Mouse (Mus musculus): ENCODE data around the gene Ctnnd2. TPM values are rescaled to one million over a fixed set of nuclear protein-coding genes. Genes with fewer than 3 reads are reported as not detected.

Ctnnd2 gene
- polyA plus RNA-seq, 1 experiment from 2014 or later: 26.0 TPM

GRCm38 (mm10) chr15:30649964-30650363 is 477.6 kb downstream of the Ctnnd2 start:
- peaks cover 16% of the 10 kb centered on the region for H3K4me1 ChIP-seq (replicated peaks)
- H3K9me3 ChIP-seq: no peaks in the 10 kb centered on the region
- H3K27me3 ChIP-seq (ENCODE audit: insufficient read depth, poor library complexity, severe bottlenecking): peaks cover 32% of the 10 kb centered on the region
- no peaks in the 10 kb centered on the region for H3K36me3 ChIP-seq
- H3K27ac ChIP-seq: no peak overlapping the region
- WGBS: 48% methylated on average over 6 of the region's 6 CpGs
- no peak for DNase-seq (ENCODE audit: low spot score)
- no peak overlapping the region for H3K4me3 ChIP-seq

- H3K27me3 ChIP-seq (ENCODE audit: insufficient read depth, poor library complexity, severe bottlenecking): no peaks in the 10 kb centered on the region
- H3K9me3 ChIP-seq: no peaks in the 10 kb centered on the region
- no peaks in the 10 kb centered on the region for H3K36me3 ChIP-seq
- no peak for DNase-seq (ENCODE audit: low spot score)
- H3K27ac ChIP-seq: no peak overlapping the region
- no peak overlapping the region for H3K4me3 ChIP-seq
- 81% methylated on average over 9 of the region's 9 CpGs for WGBS
- H3K4me1 ChIP-seq (replicated peaks): no peaks in the 10 kb centered on the region
Measured at GRCm38 (mm10) chr15:30655433-30655832, 483.0 kb downstream of the Ctnnd2 start.

GRCm38 (mm10) chr15:30657588-30657987 is 485.2 kb downstream of the Ctnnd2 start:
- Histone ChIP-seq H3K4me1 (replicated peaks) (peaks cover 12% of the 10 kb centered on the region; the same call in 1 of the 2 replicates), H3K9me3 (no peaks in the 10 kb centered on the region), H3K4me3 (no peak overlapping the region), H3K36me3 (no peaks in the 10 kb centered on the region), H3K27me3 (ENCODE audit: insufficient read depth, poor library complexity, severe bottlenecking) (no peaks in the 10 kb centered on the region), H3K27ac (no peak overlapping the region)
- DNase-seq (ENCODE audit: low spot score): no peak
- 83% methylated on average over 3 of the region's 3 CpGs for WGBS

GRCm38 (mm10) chr15:30660539-30661149 is 488.3 kb downstream of the Ctnnd2 start:
- H3K27me3 ChIP-seq (ENCODE audit: insufficient read depth, poor library complexity, severe bottlenecking): no peaks in the 10 kb centered on the region
- no peak overlapping the region for H3K4me3 ChIP-seq
- no peak overlapping the region for H3K27ac ChIP-seq
- H3K4me1 ChIP-seq (replicated peaks): peaks cover 15% of the 10 kb centered on the region; the same call in 1 of the 2 replicates
- no peak for DNase-seq (ENCODE audit: low spot score)
- no peaks in the 10 kb centered on the region for H3K9me3 ChIP-seq
- H3K36me3 ChIP-seq: no peaks in the 10 kb centered on the region
- 89% methylated on average over 8 of the region's 8 CpGs for WGBS

- H3K4me1 ChIP-seq (replicated peaks): peaks cover 15% of the 10 kb centered on the region; the same call in 1 of the 2 replicates
- DNase-seq (ENCODE audit: low spot score): no peak
- H3K27ac ChIP-seq: 0 out of 2 replicates have a peak overlapping the region, but pooled peaks have one; percentile 29
- WGBS: 53% methylated on average over 6 of the region's 6 CpGs
- H3K36me3 ChIP-seq: no peaks in the 10 kb centered on the region
- no peaks in the 10 kb centered on the region for H3K27me3 ChIP-seq (ENCODE audit: insufficient read depth, poor library complexity, severe bottlenecking)
- H3K4me3 ChIP-seq: no peak overlapping the region
- no peaks in the 10 kb centered on the region for H3K9me3 ChIP-seq
Measured at GRCm38 (mm10) chr15:30661689-30662422, 489.5 kb downstream of the Ctnnd2 start.

GRCm38 (mm10) chr15:30667819-30668587 is 495.6 kb downstream of the Ctnnd2 start:
- no peaks in the 10 kb centered on the region for H3K4me1 ChIP-seq (replicated peaks)
- H3K27me3 ChIP-seq (ENCODE audit: insufficient read depth, poor library complexity, severe bottlenecking): no peaks in the 10 kb centered on the region
- peaks cover 6% of the 10 kb centered on the region; the same call in 1 of the 2 replicates for H3K36me3 ChIP-seq
- WGBS: 81% methylated on average over 7 of the region's 7 CpGs
- H3K9me3 ChIP-seq: no peaks in the 10 kb centered on the region
- H3K27ac ChIP-seq: no peak overlapping the region
- DNase-seq (ENCODE audit: low spot score): no peak
- H3K4me3 ChIP-seq: no peak overlapping the region

- no peak for DNase-seq (ENCODE audit: low spot score)
- H3K36me3 ChIP-seq: 0 out of 2 replicates have a peak, but pooled peaks cover 3% of the 10 kb centered on the region
- no peak overlapping the region for H3K4me3 ChIP-seq
- no peaks in the 10 kb centered on the region for H3K4me1 ChIP-seq (replicated peaks)
- 92% methylated on average over 4 of the region's 4 CpGs for WGBS
- H3K9me3 ChIP-seq: no peaks in the 10 kb centered on the region
- no peaks in the 10 kb centered on the region for H3K27me3 ChIP-seq (ENCODE audit: insufficient read depth, poor library complexity, severe bottlenecking)
- H3K27ac ChIP-seq: no peak overlapping the region
Measured at GRCm38 (mm10) chr15:30681939-30682338, 509.5 kb downstream of the Ctnnd2 start.

- Histone ChIP-seq H3K4me1 (replicated peaks) (no peaks in the 10 kb centered on the region), H3K36me3 (0 out of 2 replicates have a peak, but pooled peaks cover 3% of the 10 kb centered on the region), H3K4me3 (no peak overlapping the region), H3K9me3 (no peaks in the 10 kb centered on the region), H3K27ac (no peak overlapping the region), H3K27me3 (ENCODE audit: insufficient read depth, poor library complexity, severe bottlenecking) (no peaks in the 10 kb centered on the region)
- 84% methylated on average over 14 of the region's 14 CpGs for WGBS
- no peak for DNase-seq (ENCODE audit: low spot score)
Measured at GRCm38 (mm10) chr15:30682360-30683119, 510.1 kb downstream of the Ctnnd2 start.

GRCm38 (mm10) chr15:30686206-30687101 is 514.1 kb downstream of the Ctnnd2 start:
- H3K36me3 ChIP-seq: 0 out of 2 replicates have a peak, but pooled peaks cover 3% of the 10 kb centered on the region
- H3K27me3 ChIP-seq (ENCODE audit: insufficient read depth, poor library complexity, severe bottlenecking): no peaks in the 10 kb centered on the region
- WGBS: 86% methylated on average over 4 of the region's 4 CpGs
- no peak overlapping the region for H3K27ac ChIP-seq
- no peaks in the 10 kb centered on the region for H3K4me1 ChIP-seq (replicated peaks)
- H3K9me3 ChIP-seq: no peaks in the 10 kb centered on the region
- no peak overlapping the region for H3K4me3 ChIP-seq
- no peak for DNase-seq (ENCODE audit: low spot score)

GRCm38 (mm10) chr15:30693754-30694205 is 521.4 kb downstream of the Ctnnd2 start:
- peak overlapping the region; percentile 70 for H3K27ac ChIP-seq
- H3K9me3 ChIP-seq: no peaks in the 10 kb centered on the region
- H3K4me3 ChIP-seq: no peak overlapping the region
- WGBS: 46% methylated on average over 6 of the region's 6 CpGs
- DNase-seq (ENCODE audit: low spot score): peak; percentile 17
- H3K27me3 ChIP-seq (ENCODE audit: insufficient read depth, poor library complexity, severe bottlenecking): no peaks in the 10 kb centered on the region
- peaks cover 19% of the 10 kb centered on the region for H3K4me1 ChIP-seq (replicated peaks)
- H3K36me3 ChIP-seq: no peaks in the 10 kb centered on the region

- DNase-seq (ENCODE audit: low spot score): no peak
- no peak overlapping the region for H3K4me3 ChIP-seq
- 67% methylated on average over 1 of the region's 1 CpGs for WGBS
- H3K9me3 ChIP-seq: no peaks in the 10 kb centered on the region
- H3K27me3 ChIP-seq (ENCODE audit: insufficient read depth, poor library complexity, severe bottlenecking): no peaks in the 10 kb centered on the region
- H3K27ac ChIP-seq: peak overlapping the region; percentile 70
- H3K4me1 ChIP-seq (replicated peaks): peaks cover 19% of the 10 kb centered on the region
- no peaks in the 10 kb centered on the region for H3K36me3 ChIP-seq
Measured at GRCm38 (mm10) chr15:30694286-30694685, 521.9 kb downstream of the Ctnnd2 start.
